Mouse (Mus musculus) gonadal fat pad, adult 2 months (tissue): ENCODE data around the gene Hrk. TPM values are rescaled to one million over a fixed set of nuclear protein-coding genes. Genes with fewer than 3 reads are reported as not detected.

Experiments
- DNase-seq: peaks from one replicate; pipeline ENCODE4 v3.0.0-alpha.2; 2012; ENCODE audit warnings: low read depth
- polyA plus RNA-seq: library from polyadenylated mRNA; depleted of rRNA; stranded (reverse); fragments of >200 nt; gene quantifications from 2 replicates; pipeline ENCODE4 v1.2.3, GENCODE M21; 2012; rRNA removed

Gene Hrk
- 0.08 and 0.16 TPM in 2 replicates for polyA plus RNA-seq

DNA sequence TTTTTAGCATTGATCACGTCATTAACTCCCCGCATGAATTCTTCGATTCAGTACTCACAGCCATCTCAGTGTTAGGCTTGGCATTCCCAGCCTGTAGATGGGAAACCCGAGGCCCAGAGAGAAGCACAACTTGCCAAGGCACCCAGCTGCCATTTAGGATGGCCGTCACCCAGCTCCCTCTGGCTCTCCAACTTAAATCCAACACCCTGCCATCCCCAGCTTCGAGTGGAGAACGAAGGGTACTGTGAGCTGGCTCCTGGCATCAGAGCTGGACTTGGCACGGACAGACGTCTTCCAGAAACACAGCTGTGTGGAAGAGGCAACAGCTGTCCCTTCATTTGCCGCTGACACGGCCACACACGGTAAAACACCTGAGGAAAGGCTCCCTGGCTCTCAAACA is at the start of gene Hrk:
Gene Hrk, plus strand, starts transcription at position 68 of the 400 bp plus-strand sequence.
- DNase-seq = no peak

DNA sequence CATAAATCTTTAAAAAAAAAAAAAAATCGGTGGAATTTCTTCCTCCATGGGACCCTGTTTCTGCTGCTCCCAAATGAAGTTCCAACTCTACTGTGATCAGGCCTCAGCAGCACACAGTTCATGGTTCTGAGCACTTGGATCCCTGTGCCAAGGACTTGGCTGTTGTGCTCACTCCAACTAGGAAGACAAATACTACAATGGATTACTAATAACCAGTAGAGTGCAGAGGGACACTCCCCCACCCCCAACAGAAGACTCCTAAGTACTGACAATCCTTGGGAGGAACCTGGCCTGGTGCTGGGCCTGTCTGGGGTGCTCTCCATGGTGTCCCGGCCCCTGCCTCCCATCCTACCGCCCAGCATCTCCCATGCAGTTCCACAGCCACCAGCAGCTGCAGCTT is 46.1 kb upstream of the Hrk start:
- DNase-seq = no peak

DNA sequence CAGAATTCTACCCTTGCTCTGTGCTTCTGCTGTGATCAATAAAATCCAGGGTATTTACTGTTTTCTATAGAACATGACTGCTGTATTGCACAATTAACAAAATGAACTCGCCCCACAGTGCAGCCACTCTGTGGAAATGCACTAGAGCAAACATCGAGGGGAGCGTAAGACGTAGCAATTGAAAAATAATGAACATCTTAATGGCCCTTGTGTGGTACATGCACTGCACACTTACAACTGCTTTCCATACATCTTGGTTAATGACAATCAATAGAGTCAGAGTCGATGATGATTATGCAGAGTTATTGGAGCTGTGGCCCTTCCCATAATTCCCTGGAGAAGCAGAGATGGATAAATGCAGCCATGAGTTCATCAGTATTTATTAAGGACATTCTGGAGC is 45.5 kb upstream of the Hrk start:
- no peak for DNase-seq

- DNase-seq = no peak
These were observed 43.8 kb upstream of the Hrk start for GRCm38 (mm10) chr5:118120670-118121069.

DNA sequence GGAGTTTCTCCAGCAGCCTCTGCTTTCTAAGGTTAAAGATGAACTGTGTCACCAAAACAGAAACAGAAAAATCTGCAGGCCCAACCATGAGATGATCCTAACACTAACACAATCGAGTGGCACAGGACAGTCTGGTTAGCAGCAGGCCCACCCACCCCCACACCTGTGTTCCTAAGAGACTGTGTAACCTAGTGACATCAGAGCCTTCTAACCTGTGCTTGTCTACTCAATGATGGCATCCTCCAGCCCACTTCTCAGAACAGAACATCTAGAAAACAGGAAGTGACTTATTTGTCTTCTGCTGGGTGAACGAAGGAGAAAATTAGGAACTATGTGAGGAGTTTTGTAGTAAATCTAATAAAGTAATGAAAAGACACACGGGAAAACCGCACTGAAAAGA is 42.5 kb upstream of the Hrk start:
- no peak for DNase-seq

DNA sequence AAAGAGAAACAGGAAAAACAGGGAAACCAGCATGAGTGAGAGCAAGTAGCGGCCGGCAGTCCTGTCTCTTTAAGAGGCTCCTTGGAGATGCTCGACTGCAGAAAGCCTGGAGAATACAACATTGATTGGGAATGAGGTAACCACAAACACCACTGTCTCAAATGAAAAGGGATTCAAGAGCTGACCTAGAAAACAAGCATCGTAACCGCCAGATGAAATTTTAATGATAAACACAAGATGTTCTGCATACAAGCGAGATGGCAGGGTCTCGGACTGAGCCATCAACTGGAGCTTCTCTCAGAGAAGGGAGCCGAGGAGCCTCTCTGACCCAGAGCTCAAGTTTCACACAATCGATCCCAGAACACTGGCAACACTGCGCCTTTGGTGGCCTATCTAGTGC is 41.4 kb upstream of the Hrk start:
- no peak for DNase-seq

- no peak for DNase-seq
These were observed 37.8 kb upstream of the Hrk start for GRCm38 (mm10) chr5:118126671-118127070.

GRCm38 (mm10) chr5:118128208-118128607 is 36.2 kb upstream of the Hrk start:
- no peak for DNase-seq

DNA sequence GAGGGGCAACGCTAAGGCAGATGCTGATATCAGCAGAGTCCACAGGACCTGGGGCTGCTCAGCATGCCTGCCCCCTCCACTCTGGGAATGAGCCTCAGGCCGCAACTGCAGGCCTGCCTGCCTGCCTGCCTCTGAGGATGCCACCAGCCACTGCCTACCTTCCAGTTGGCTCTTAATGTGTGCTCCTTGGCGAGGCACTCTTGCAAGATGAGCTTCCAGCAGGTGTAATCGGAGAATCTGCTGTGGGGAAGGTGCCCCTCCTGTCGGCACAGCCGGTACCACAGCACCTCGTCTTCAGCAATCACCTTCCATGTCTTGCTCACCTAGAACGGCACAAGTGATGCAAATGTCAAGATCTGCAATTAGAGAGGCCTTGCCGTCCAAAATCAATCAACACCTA is 35.8 kb upstream of the Hrk start:
- no peak for DNase-seq

DNA sequence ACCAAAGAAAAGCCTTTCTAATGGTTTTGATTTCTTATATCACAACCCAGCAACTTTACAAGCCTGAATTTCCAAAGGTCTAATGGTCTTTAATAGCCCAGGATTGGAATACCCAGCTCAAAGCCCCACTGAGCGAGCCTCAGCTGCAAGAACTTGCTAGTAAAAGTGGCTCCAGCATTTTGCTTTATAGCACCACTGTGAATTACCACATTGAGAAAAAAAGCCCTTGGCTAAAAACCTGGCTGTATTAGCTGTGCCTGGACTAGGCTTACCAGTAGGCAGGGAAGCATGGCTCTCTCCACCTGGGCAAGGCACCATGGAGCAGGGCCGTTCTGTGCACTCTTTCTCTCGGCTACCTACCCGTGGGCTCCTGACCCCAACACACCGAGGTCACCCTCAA is 28.1 kb upstream of the Hrk start:
- DNase-seq = no peak

DNA sequence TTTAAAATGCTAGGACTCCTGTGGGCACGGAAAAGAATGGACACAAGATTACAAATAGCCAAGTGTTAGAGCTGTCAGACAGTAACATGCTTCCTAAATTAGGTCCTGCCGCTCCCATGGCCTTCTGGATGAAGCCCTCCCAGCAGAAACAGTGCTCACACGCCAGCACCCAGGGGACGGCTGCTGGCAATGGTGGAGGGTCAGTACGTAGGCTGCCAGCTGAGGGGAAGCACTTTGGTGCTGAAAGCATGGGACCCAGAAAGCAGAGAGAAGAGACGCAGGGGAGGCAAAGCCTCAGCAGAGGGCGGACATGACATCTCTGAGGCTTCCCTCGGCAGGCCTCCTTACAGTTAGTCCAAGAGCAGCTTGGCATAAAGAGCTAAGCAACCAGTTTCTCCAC is 24.8 kb upstream of the Hrk start:
- no peak for DNase-seq

DNA sequence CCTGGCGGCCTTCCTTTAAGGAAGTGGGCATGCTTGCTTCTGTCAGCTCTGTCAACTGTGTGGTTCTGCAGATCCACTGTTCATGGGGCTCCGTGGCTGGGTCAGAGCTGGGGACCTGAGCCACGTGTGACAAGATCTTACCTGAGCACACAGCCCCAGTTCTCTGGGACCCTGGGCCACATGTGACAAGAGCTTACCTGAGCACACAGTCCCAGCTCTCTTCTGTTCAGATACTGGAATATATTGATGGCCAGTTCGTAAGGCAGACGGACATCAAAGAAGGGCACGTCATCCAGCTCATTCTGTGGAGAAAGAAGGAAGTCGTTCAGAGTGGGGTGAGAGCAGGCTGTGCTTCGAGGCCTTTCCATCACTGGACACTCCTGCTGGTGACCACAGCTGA is 22.0 kb upstream of the Hrk start:
- DNase-seq = no peak

DNA sequence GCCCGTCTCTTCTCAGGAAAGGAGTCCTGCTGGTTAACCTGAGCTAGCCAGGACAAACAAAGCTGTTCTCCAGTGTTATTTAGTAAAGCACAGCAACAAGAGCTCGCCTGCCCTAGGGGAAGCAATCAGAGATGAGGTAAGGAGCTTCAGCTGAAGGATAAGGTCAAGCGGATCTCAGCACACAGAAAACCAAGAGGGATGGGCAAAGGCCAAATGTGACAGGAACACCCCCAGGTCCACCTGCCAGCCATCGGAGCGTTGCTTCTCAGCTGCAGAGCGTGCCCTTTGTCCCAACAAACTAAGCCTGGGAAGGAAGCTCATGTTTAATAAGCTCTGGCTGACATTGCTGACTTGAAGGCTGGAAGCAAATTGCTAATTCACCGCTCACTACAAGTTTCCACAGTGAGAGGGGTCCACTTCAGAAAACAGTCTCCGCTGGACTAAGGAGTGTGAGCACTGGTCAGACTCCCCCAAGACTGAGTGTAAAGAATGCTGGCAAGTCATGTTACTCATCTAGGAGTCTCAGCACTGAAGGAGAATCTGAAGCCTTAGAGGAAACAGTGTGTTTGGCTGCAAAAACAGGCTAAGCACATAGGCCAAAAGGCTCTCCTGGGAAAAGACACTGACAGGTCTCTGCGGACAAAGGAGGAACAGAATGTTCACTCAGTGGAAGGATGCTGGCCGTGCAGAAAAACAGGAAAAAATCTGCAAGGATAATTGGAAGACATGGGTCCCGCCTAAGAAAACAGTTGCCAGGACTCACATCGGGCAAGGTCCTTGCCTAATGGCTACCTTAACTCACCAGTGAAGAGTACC is 21.0 kb upstream of the Hrk start:
- DNase-seq = no peak

DNA sequence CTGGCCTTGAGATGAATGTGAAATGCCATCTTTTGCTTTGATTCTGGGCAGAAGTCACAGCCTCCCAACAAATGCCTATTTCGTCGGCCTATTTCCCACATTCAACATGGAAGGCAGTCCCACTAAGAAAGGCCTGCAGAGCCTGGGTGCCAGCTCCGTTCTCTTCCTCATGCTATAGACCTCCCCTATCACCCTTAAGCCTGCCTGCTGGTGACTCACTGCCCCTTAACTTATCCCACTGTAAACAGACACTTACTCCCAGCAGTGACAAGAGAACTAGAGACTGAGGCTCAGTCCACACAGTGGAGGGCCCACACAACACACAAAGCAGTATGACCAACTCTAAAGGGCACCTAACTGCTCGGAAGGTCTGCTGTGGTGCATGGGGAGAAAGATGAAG is 20.1 kb upstream of the Hrk start:
- no peak for DNase-seq

- DNase-seq = no peak
These were observed 19.7 kb upstream of the Hrk start for GRCm38 (mm10) chr5:118144770-118145169.

GRCm38 (mm10) chr5:118145458-118145857 is 19.0 kb upstream of the Hrk start:
- DNase-seq = no peak

DNA sequence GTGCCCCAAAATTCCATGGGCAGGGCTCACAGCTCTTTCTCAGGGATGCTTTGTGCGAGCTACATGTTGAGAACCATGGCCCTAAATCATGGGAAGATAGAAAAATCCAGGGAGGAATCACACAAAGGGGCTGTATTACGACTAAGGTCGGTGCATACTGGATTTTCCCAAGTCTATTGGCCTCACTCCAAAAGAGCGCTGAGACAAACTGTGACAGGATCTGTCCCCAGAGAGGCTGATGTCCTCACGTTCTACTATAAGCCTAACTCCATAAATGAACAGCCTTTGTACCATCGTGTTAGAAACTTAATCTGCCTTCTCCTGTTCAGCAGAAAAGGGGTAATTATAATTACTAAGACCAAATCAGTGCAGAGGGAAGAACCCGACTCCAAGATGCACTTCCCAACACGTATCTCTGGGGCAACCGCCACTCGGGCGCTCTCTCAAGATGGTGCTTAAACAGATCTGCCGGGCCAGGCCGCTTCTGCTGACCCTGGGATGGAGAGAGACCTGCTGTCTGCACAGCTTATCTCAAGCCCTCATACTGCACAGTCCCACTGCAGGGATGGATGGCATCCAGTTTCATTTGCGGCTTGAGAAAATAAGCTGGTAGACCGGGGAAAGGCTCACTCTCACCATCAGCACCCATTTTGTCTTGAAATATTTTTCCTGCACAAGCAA is 18.3 kb upstream of the Hrk start:
- no peak for DNase-seq

DNA sequence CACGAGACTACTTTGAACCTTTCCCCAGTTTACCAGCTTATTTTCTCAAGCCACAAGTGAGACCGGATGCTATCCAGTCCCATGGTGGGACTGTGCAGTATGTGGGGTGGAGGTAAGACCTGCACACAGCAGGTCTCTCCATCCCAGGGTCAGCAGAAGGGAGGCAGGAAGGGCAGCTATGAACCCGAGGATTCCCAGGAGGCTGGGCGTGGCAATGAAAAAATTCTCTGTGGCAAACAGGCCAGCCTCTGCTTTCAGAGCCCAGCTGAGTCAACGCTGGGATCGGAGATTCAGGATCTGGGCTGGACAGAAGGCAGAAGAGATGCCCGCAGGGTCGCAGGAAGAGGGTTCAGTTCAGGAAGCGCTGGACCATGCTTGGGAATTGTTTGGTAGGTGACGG is 17.2 kb upstream of the Hrk start:
- no peak for DNase-seq

GRCm38 (mm10) chr5:118149711-118150110 is 14.7 kb upstream of the Hrk start:
- DNase-seq = no peak

- no peak for DNase-seq
These were observed 9.4 kb upstream of the Hrk start, which contains the start of gene Fbxw8 for GRCm38 (mm10) chr5:118154839-118155564. Fbxw8 (minus strand) TSS chr5:118155464.

- DNase-seq = no peak
These were observed 8.9 kb upstream of the Hrk start for GRCm38 (mm10) chr5:118155565-118155947.

GRCm38 (mm10) chr5:118156976-118157375 is 7.5 kb upstream of the Hrk start:
- no peak for DNase-seq

GRCm38 (mm10) chr5:118160691-118161090 is 3.8 kb upstream of the Hrk start:
- no peak for DNase-seq
